Mouse (Mus musculus) MEL (cell line): Measurements from ENCODE around the gene Vps53.

Experiments used
- CTCF ChIP-seq, 3 experiments: IDR thresholded peaks in 2 of 3; conservative IDR thresholded peaks in 1 of 3; 2 replicates each; pipeline ENCODE4 v1.5.1; 2011 to 2012; ENCODE audit warnings: low read length in 3 of 3, low read depth in 2 of 3, mild to moderate bottlenecking in 2 of 3, improper control_type of control experiment in 1 of 3, inconsistent platforms in 1 of 3, mixed read lengths in 1 of 3, moderate library complexity in 1 of 3; ENCODE audit not compliant: control insufficient read depth in 1 of 3, insufficient read depth in 1 of 3, poor library complexity in 1 of 3, severe bottlenecking in 1 of 3
- E2F4 ChIP-seq: IDR thresholded peaks from 2 replicates; pipeline ENCODE4 v1.6.1; 2011; ENCODE audit warnings: low read depth, low read length, improper control_type of control experiment, borderline replicate concordance
- EP300 ChIP-seq, 2 experiments: IDR thresholded peaks; 2 replicates each; pipeline ENCODE4 v1.6.1; 2011; ENCODE audit warnings: improper control_type of control experiment in 2 of 2, low read length in 2 of 2, low read depth in 1 of 2, mild to moderate bottlenecking in 1 of 2
- POLR2A ChIP-seq, 2 experiments: IDR thresholded peaks; 2 replicates each; pipeline ENCODE4 v1.6.1; 2011 to 2012; ENCODE audit warnings: low read length in 2 of 2, mild to moderate bottlenecking in 2 of 2, control low read depth in 1 of 2, improper control_type of control experiment in 1 of 2, low read depth in 1 of 2, moderate library complexity in 1 of 2; ENCODE audit not compliant: control insufficient read depth in 1 of 2, insufficient read depth in 1 of 2, poor library complexity in 1 of 2
- USF1 ChIP-seq: IDR thresholded peaks from 2 replicates; pipeline ENCODE4 v1.6.1; 2014; ENCODE audit warnings: low read depth, mild to moderate bottlenecking, inconsistent platforms, low read length, improper control_type of control experiment, moderate library complexity
- ZMIZ1 ChIP-seq: IDR thresholded peaks from 2 replicates; pipeline ENCODE4 v1.6.1; 2012; ENCODE audit warnings: low read depth, mild to moderate bottlenecking, inconsistent platforms, low read length, improper control_type of control experiment, moderate library complexity

DNA sequence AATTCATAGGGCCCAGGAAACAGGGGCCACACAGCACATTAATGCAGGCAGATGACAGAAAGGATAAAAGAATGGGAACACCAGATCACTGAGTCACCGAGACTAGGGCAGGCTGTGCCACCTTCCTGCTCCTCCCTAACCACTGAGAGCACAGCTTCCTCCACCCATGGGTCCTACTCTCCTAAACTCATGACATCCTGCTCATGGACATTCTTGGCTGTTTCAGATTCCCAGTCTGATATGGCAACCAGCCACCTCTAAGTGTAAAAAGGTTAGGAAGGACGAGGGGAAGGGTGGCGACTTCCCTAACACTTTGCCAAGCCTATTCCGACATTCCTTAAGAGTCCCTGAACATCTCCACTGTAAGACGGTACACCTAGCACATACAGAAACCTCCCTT is 48.6 kb downstream of the Vps53 start:
- TF ChIP-seq E2F4: no peak
- TF ChIP-seq CTCF (IDR thresholded peaks at IDR 0.05 in 2 of 3, conservative IDR thresholded peaks at IDR 0.05 in 1 of 3; ENCODE audit: control insufficient read depth in 1 of 3, insufficient read depth in 1 of 3, low read depth in 2 of 3, low read length in 3 of 3, poor library complexity in 1 of 3, severe bottlenecking in 1 of 3): no peak
- TF ChIP-seq POLR2A (IDR thresholded peaks at IDR 0.05; ENCODE audit: control insufficient read depth in 1 of 2, insufficient read depth in 1 of 2, low read depth in 1 of 2, low read length in 2 of 2, poor library complexity in 1 of 2): no peak
- TF ChIP-seq USF1: no peak
- TF ChIP-seq ZMIZ1: no peak
- TF ChIP-seq EP300 (IDR thresholded peaks at IDR 0.05; ENCODE audit: low read depth in 1 of 2, low read length in 2 of 2): no peak
